ENCODE assay signal across 9 mouse cellular contexts in genomic region chr5:148820476-148820875, GRCm38 (mm10).
A peak's percentile ranks its signal among the peaks of the same experiment; 100 is the strongest.
DNase-seq lines count a peak whose midpoint lies in the region; ATAC-seq lines count a peak whose summit lies in the region.
"Had no signal": no experiment of that assay in that cellular context is flagged by ENCODE, and none has a peak within 500 bp of the region (broad histone marks: within the 10 kb centered on the region; RNA-seq: fewer than 3 reads in every experiment).

No protein-coding gene starts in this region.

- ATAC-seq in liver, embryonic 11.5 days (replicated peaks; ENCODE audit: low FRiP score), result no peak
- no peak for ATAC-seq in frontal cortex, adult (ENCODE audit: low TSS enrichment)

- H3K9me3 ChIP-seq in liver, embryonic 11.5 days (ENCODE audit: control insufficient read depth, low read length), result no peaks in the 10 kb centered on the region
- no peaks in the 10 kb centered on the region for H3K9me3 ChIP-seq in hindbrain, embryonic 10.5 days
- H3K9me3 ChIP-seq in midbrain, embryonic 10.5 days (replicated peaks), result no peaks in the 10 kb centered on the region

- H3K9ac ChIP-seq in liver, embryonic 11.5 days (ENCODE audit: low read depth, low read length), result no peak overlapping the region

- H3K36me3 ChIP-seq in liver, embryonic 11.5 days (ENCODE audit: control insufficient read depth, insufficient read depth, low read length), result no peaks in the 10 kb centered on the region
- no peaks in the 10 kb centered on the region for H3K36me3 ChIP-seq in hindbrain, embryonic 10.5 days
- H3K36me3 ChIP-seq in midbrain, embryonic 10.5 days, result no peaks in the 10 kb centered on the region

- no peak overlapping the region for H3K27ac ChIP-seq in liver, embryonic 11.5 days (ENCODE audit: low read depth, low read length)
- H3K27ac ChIP-seq in hindbrain, embryonic 10.5 days, result no peak overlapping the region
- no peak overlapping the region for H3K27ac ChIP-seq in midbrain, embryonic 10.5 days (replicated peaks)
- H3K27ac ChIP-seq: macrophage had no signal

- 22% methylated on average over 20 of the region's 20 CpGs for WGBS in liver, embryonic 11.5 days
- WGBS in hindbrain, embryonic 10.5 days, result 23% methylated on average over 20 of the region's 20 CpGs
- 26% methylated on average over 20 of the region's 20 CpGs for WGBS in midbrain, embryonic 10.5 days

- intact Hi-C loops in left cerebral cortex, postnatal 25 days (cut with DNase I), result no loop called here

- H3K4me1 ChIP-seq in liver, embryonic 11.5 days (replicated peaks; ENCODE audit: control insufficient read depth, insufficient read depth, low read length), result peaks cover 2% of the 10 kb centered on the region; the same call in 1 of the 2 replicates
- peaks cover 21% of the 10 kb centered on the region for H3K4me1 ChIP-seq in hindbrain, embryonic 10.5 days (replicated peaks)
- peaks cover 13% of the 10 kb centered on the region for H3K4me1 ChIP-seq in midbrain, embryonic 10.5 days

- DNase-seq in liver, embryonic 11.5 days (ENCODE audit: low spot score), result no peak
- no peak for DNase-seq in liver
- peak; percentile 49 for DNase-seq in adrenal gland, adult 8-10 months
- DNase-seq in hindbrain, embryonic 10.5 days (ENCODE audit: low spot score), result peak; percentile 19
- no peak for DNase-seq in midbrain, embryonic 10.5 days (ENCODE audit: low spot score)
- no peak for DNase-seq in cerebellum, adult 8-10 months
- DNase-seq in left cerebral cortex, postnatal 25 days (ENCODE audit: low spot score in 2 of 2), result no peak

- no peaks in the 10 kb centered on the region; the same call in 1 of the 2 replicates for H3K27me3 ChIP-seq in liver, embryonic 11.5 days (replicated peaks; ENCODE audit: control insufficient read depth, insufficient read depth, low read length)
- peaks cover 26% of the 10 kb centered on the region for H3K27me3 ChIP-seq in hindbrain, embryonic 10.5 days (ENCODE audit: insufficient read depth, poor library complexity, severe bottlenecking)
- peaks cover 30% of the 10 kb centered on the region for H3K27me3 ChIP-seq in midbrain, embryonic 10.5 days (ENCODE audit: low read depth, poor library complexity, severe bottlenecking)

- H3K4me3 ChIP-seq in liver, embryonic 11.5 days (ENCODE audit: low read depth, low read length), result no peak overlapping the region
- peak overlapping the region; percentile 20; the same call in 1 of the 2 replicates for H3K4me3 ChIP-seq in hindbrain, embryonic 10.5 days
- peak overlapping the region; percentile 27 for H3K4me3 ChIP-seq in midbrain, embryonic 10.5 days

- peak overlapping the region; percentile 32 for H3K4me2 ChIP-seq in liver, embryonic 11.5 days

Comparison
In these comparisons a context has a peak if more than half of its experiments do, and no peak if none do; other contexts are left out.
1. DNase-seq: peak in adrenal gland, adult 8-10 months (single experiment) and hindbrain, embryonic 10.5 days (single experiment); none in liver, embryonic 11.5 days (single experiment), liver (single experiment), midbrain, embryonic 10.5 days (single experiment), cerebellum, adult 8-10 months (single experiment) and left cerebral cortex, postnatal 25 days (0 of 2).